ENCODE assay signal across 8 mouse cellular contexts in genomic region chr11:11855685-11856131, GRCm38 (mm10). TPM values are rescaled to one million over a fixed set of nuclear protein-coding genes. Genes with fewer than 3 reads are reported as not detected.
A peak's percentile ranks its signal among the peaks of the same experiment; 100 is the strongest.
DNase-seq lines count a peak whose midpoint lies in the region; ATAC-seq and TF ChIP-seq lines count a peak whose summit lies in the region.

No protein-coding gene starts in this region.

- H3K4me1 ChIP-seq in kidney, embryonic 15.5 days = peaks cover 27% of the 10 kb centered on the region
- no peaks in the 10 kb centered on the region for H3K4me1 ChIP-seq in forebrain, postnatal 0 days (ENCODE audit: insufficient read depth)
- H3K4me1 ChIP-seq in midbrain, embryonic 12.5 days = peaks cover 16% of the 10 kb centered on the region

- H3K4me2 ChIP-seq in kidney, embryonic 15.5 days = peak overlapping the region; percentile 20; the same call in 1 of the 2 replicates
- H3K4me2 ChIP-seq in forebrain, postnatal 0 days (ENCODE audit: low read depth) = peak overlapping the region; percentile 6; the same call in 1 of the 2 replicates
- H3K4me2 ChIP-seq in midbrain, embryonic 12.5 days (replicated peaks) = no peak overlapping the region

- no peak for TF ChIP-seq CTCF in brain, embryonic 14.5 days (IDR thresholded peaks at IDR 0.05; ENCODE audit: borderline replicate concordance, extremely low read depth, insufficient read depth, insufficient read length)
- TF ChIP-seq CTCF in forebrain, postnatal 0 days (IDR thresholded peaks at IDR 0.05; ENCODE audit: low read depth) = no peak

- no peak for TF ChIP-seq POLR2A in brain, embryonic 14.5 days (IDR thresholded peaks at IDR 0.05; ENCODE audit: borderline replicate concordance, extremely low read depth, insufficient read depth, insufficient read length, poor library complexity, severe bottlenecking)

- no peaks in the 10 kb centered on the region for H3K36me3 ChIP-seq in kidney, embryonic 15.5 days
- H3K36me3 ChIP-seq in forebrain, postnatal 0 days (ENCODE audit: insufficient read depth) = no peaks in the 10 kb centered on the region
- H3K36me3 ChIP-seq in midbrain, embryonic 12.5 days = peaks cover 3% of the 10 kb centered on the region; the same call in 1 of the 2 replicates

- no peaks in the 10 kb centered on the region for H3K9me3 ChIP-seq in kidney, embryonic 15.5 days (replicated peaks)
- H3K9me3 ChIP-seq in forebrain, postnatal 0 days (ENCODE audit: low read length) = no peaks in the 10 kb centered on the region
- 0 out of 2 replicates have a peak, but pooled peaks cover 4% of the 10 kb centered on the region for H3K9me3 ChIP-seq in midbrain, embryonic 12.5 days

- H3K27me3 ChIP-seq in kidney, embryonic 15.5 days = no peaks in the 10 kb centered on the region
- H3K27me3 ChIP-seq in forebrain, postnatal 0 days (ENCODE audit: insufficient read depth, low read length) = no peaks in the 10 kb centered on the region
- no peaks in the 10 kb centered on the region for H3K27me3 ChIP-seq in midbrain, embryonic 12.5 days

- WGBS in kidney, embryonic 15.5 days = 29% methylated on average over 11 of the region's 11 CpGs
- WGBS in forebrain, postnatal 0 days = 20% methylated on average over 11 of the region's 11 CpGs
- WGBS in midbrain, embryonic 12.5 days = 49% methylated on average over 11 of the region's 11 CpGs

- no peak overlapping the region for H3K4me3 ChIP-seq in kidney, embryonic 15.5 days (replicated peaks)
- no peak overlapping the region for H3K4me3 ChIP-seq in forebrain, postnatal 0 days (ENCODE audit: low read depth, low read length)
- no peak overlapping the region for H3K4me3 ChIP-seq in midbrain, embryonic 12.5 days

- peak; percentile 81 for ATAC-seq in kidney, embryonic 15.5 days (replicated peaks; ENCODE audit: low FRiP score)
- ATAC-seq in forebrain, postnatal 0 days = peak; percentile 77
- ATAC-seq in midbrain, embryonic 12.5 days (ENCODE audit: low FRiP score, low read depth) = 0 out of 2 replicates have a peak, but pooled peaks have one; percentile 21

- DNase-seq in kidney, postnatal 14 days = no peak
- DNase-seq in brain, embryonic 14.5 days (ENCODE audit: low read depth) = peak; percentile 84
- peak; percentile 57 for DNase-seq in forebrain, postnatal 0 days
- no peak for DNase-seq in ovary, postnatal 14 days (ENCODE audit: low spot score)
- DNase-seq in spleen, postnatal 36 days (ENCODE audit: low spot score in 2 of 2) = no peak
- no peak for DNase-seq in cerebellum, adult 18-20 months

- H3K27ac ChIP-seq in kidney, embryonic 15.5 days = peak overlapping the region; percentile 83
- H3K27ac ChIP-seq in forebrain, postnatal 0 days (ENCODE audit: low read depth, low read length) = no peak overlapping the region
- peak overlapping the region; percentile 71 for H3K27ac ChIP-seq in midbrain, embryonic 12.5 days (replicated peaks)

- no peak overlapping the region for H3K9ac ChIP-seq in kidney, embryonic 15.5 days
- no peak overlapping the region for H3K9ac ChIP-seq in forebrain, postnatal 0 days
- 0 out of 2 replicates have a peak overlapping the region, but pooled peaks have one; percentile 21 for H3K9ac ChIP-seq in midbrain, embryonic 12.5 days (replicated peaks)

RNA-seq across cellular contexts. Expression of gene Ddc, which starts 42.2 kb away (rescaled TPM):
- 14.3 and 15.4 TPM in 2 replicates for polyA plus RNA-seq in kidney, embryonic 15.5 days (2015; fragmentation: Nextera tagmentation; extraction: Ambion mirVana)
- polyA plus RNA-seq in brain, embryonic 14.5 days (2012; rRNA removed) = 11.2 and 13.8 TPM in 2 replicates
- 7.2 and 13.6 TPM in 2 replicates for total RNA-seq in forebrain, postnatal 0 days (2014; rRNA removed)
- polyA plus RNA-seq in forebrain, postnatal 0 days (2015; fragmentation: Nextera tagmentation; extraction: Ambion mirVana) = 5.6 and 8.6 TPM in 2 replicates
- 18.7 and 26.2 TPM in 2 replicates for polyA plus RNA-seq in midbrain, embryonic 12.5 days (2016; fragmentation: Nextera tagmentation; extraction: Ambion mirVana)

RNA-seq across cellular contexts. Expression of gene Fignl1, which starts 46.9 kb away (rescaled TPM):
- 66.0 and 70.0 TPM in 2 replicates for polyA plus RNA-seq in kidney, embryonic 15.5 days (2015; fragmentation: Nextera tagmentation; extraction: Ambion mirVana)
- 8.7 and 11.4 TPM in 2 replicates for polyA plus RNA-seq in brain, embryonic 14.5 days (2012; rRNA removed)
- 4.8 and 7.8 TPM in 2 replicates for total RNA-seq in forebrain, postnatal 0 days (2014; rRNA removed)
- 4.4 and 4.9 TPM in 2 replicates for polyA plus RNA-seq in forebrain, postnatal 0 days (2015; fragmentation: Nextera tagmentation; extraction: Ambion mirVana)
- 58.1 and 58.5 TPM in 2 replicates for polyA plus RNA-seq in midbrain, embryonic 12.5 days (2016; fragmentation: Nextera tagmentation; extraction: Ambion mirVana)

Comparison
In these comparisons a context has a peak if more than half of its experiments do, and no peak if none do; other contexts are left out.
1. ATAC-seq: peak in every context shown above with its lines; median percentile 81 in kidney, embryonic 15.5 days; 77 in forebrain, postnatal 0 days; 21 in midbrain, embryonic 12.5 days.
2. DNase-seq: peak in brain, embryonic 14.5 days (single experiment) and forebrain, postnatal 0 days (single experiment); none in kidney, postnatal 14 days (single experiment), ovary, postnatal 14 days (single experiment), spleen, postnatal 36 days (0 of 2) and cerebellum, adult 18-20 months (0 of 2).